Mouse (Mus musculus): ENCODE measurements around the gene Stub1.
"Not testable (repeated sequence)": the region's sequence is repeated elsewhere in the genome, so short reads cannot be mapped to it uniquely, and the experiment has no call there.

The Stub1 gene

GRCm38 (mm10) chr17:25833291-25833663 is at the start of gene Stub1:
Gene Stub1, minus strand, starts transcription at chr17:25833404.
- DNase-seq, result peak; percentile 94

GRCm38 (mm10) chr17:25882306-25882705 is 49.1 kb upstream of the Stub1 start:
- no peak for DNase-seq

GRCm38 (mm10) chr17:25881691-25882090 is 48.5 kb upstream of the Stub1 start:
- no peak for DNase-seq

- DNase-seq, result no peak
Measured at GRCm38 (mm10) chr17:25880913-25881641, 47.9 kb upstream of the Stub1 start.

GRCm38 (mm10) chr17:25880196-25880910 is 47.1 kb upstream of the Stub1 start, which contains the start of gene Wfikkn1:
Gene Wfikkn1, minus strand, starts transcription at chr17:25880858.
- no peak for DNase-seq

- no peak for DNase-seq
Measured at GRCm38 (mm10) chr17:25879750-25880149, 46.5 kb upstream of the Stub1 start.

- DNase-seq, result peak; percentile 37
Measured at GRCm38 (mm10) chr17:25879261-25879660, 46.1 kb upstream of the Stub1 start.

- DNase-seq, result no peak
Measured at GRCm38 (mm10) chr17:25878611-25879180, 45.5 kb upstream of the Stub1 start.

- no peak for DNase-seq
Measured at GRCm38 (mm10) chr17:25877741-25878610, 44.8 kb upstream of the Stub1 start.

- no peak for DNase-seq
Measured at GRCm38 (mm10) chr17:25877025-25877424, 43.8 kb upstream of the Stub1 start.

- DNase-seq, result no peak
Measured at GRCm38 (mm10) chr17:25876347-25876915, 43.2 kb upstream of the Stub1 start.

- peak; percentile 92 for DNase-seq
Measured at GRCm38 (mm10) chr17:25875171-25876136, 42.2 kb upstream of the Stub1 start.

GRCm38 (mm10) chr17:25874721-25875170 is 41.5 kb upstream of the Stub1 start, which contains the start of gene Mettl26:
Gene Mettl26, plus strand, starts transcription at chr17:25875074.
- DNase-seq, result peak; percentile 98

- no peak for DNase-seq
Measured at GRCm38 (mm10) chr17:25874148-25874720, 41.0 kb upstream of the Stub1 start.

GRCm38 (mm10) chr17:25873405-25874147 is 40.4 kb upstream of the Stub1 start:
- no peak for DNase-seq

GRCm38 (mm10) chr17:25872676-25873075 is 39.5 kb upstream of the Stub1 start:
- DNase-seq, result no peak

GRCm38 (mm10) chr17:25871566-25871965 is 38.4 kb upstream of the Stub1 start:
- not testable (repeated sequence) for DNase-seq

- no peak for DNase-seq
Measured at GRCm38 (mm10) chr17:25869954-25870353, 36.8 kb upstream of the Stub1 start.

GRCm38 (mm10) chr17:25869498-25869897 is 36.3 kb upstream of the Stub1 start:
- DNase-seq, result no peak

Measured in lung, postnatal 36 days (tissue).